Mouse (Mus musculus): ENCODE measurements around the gene Klk6. TPM values are rescaled to one million over a fixed set of nuclear protein-coding genes. Genes with fewer than 3 reads are reported as not detected.

Gene Klk6
- polyA plus RNA-seq, 1 experiment from 2014 or later, result not detected

DNA sequence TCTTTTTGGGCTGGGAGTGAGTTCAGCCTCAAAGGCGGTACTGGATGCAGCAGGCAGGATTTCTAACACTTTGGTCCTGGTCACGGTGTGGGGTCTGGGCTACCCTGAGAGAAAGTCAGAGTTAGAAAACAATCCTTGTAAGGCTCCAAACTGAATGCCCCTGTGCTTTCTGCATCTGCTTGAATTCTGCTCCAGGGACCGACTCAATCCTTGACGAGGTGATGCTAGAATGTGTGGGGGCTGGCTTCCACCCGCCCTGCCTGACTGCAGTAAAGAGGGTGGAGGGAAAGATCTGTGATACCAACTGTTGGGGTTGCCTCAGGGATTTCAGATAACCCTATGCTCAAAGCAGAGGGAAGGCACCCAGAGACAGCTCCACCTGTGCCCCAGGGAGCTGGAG lies 13.3 kb upstream of the Klk6 start, which contains the start of gene Klk7:
Gene Klk7, plus strand, starts transcription at position 301 of the 400 bp plus-strand sequence.
- Histone ChIP-seq H3K27me3 (replicated peaks; ENCODE audit: control insufficient read depth, insufficient read depth, low read length) (no peaks in the 10 kb centered on the region), H3K27ac (ENCODE audit: low read length) (no peak within 1 kb of the TSS), H3K4me1 (replicated peaks; ENCODE audit: control insufficient read depth, insufficient read depth, low read length) (no peaks in the 10 kb centered on the region), H3K9me3 (ENCODE audit: control insufficient read depth, low read length) (no peaks in the 10 kb centered on the region), H3K9ac (replicated peaks; ENCODE audit: low read depth, low read length) (no peak within 1 kb of the TSS), H3K4me3 (replicated peaks; ENCODE audit: low read length) (no peak within 1 kb of the TSS), H3K4me2 (ENCODE audit: low read length) (no peak within 1 kb of the TSS), H3K36me3 (ENCODE audit: control insufficient read depth, insufficient read depth) (no peaks in the 10 kb centered on the region)
- no peak for ATAC-seq
- 48% methylated on average over 5 of the region's 5 CpGs for WGBS

DNA sequence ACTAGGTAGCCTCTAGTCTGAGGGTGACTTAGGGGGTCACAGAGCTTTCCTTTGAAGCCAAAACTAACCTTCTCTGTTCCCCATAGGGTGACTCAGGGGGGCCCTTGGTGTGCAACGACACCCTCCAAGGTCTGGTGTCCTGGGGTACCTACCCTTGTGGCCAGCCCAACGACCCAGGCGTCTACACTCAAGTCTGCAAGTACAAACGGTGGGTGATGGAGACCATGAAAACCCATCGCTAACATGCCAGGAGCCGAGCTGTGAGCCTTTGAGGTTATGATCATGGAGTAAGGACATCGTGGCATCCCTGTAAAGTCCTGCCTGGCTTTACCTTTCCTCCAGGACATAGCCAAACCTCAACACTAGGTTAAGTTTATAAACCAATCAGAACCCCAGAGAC lies 9.1 kb upstream of the Klk6 start:
- Histone ChIP-seq H3K4me1 (replicated peaks; ENCODE audit: control insufficient read depth, insufficient read depth, low read length) (no peaks in the 10 kb centered on the region), H3K4me2 (ENCODE audit: low read length) (no peak overlapping the region), H3K27ac (ENCODE audit: low read length) (no peak overlapping the region), H3K36me3 (ENCODE audit: control insufficient read depth, insufficient read depth) (no peaks in the 10 kb centered on the region), H3K4me3 (replicated peaks; ENCODE audit: low read length) (no peak overlapping the region), H3K9ac (replicated peaks; ENCODE audit: low read depth, low read length) (no peak overlapping the region), H3K9me3 (ENCODE audit: control insufficient read depth, low read length) (no peaks in the 10 kb centered on the region), H3K27me3 (replicated peaks; ENCODE audit: control insufficient read depth, insufficient read depth, low read length) (no peaks in the 10 kb centered on the region)
- whole genome bisulfite sequencing, result 90% methylated on average over 7 of the region's 7 CpGs
- no peak for ATAC-seq

GRCm38 (mm10) chr7:43816746-43817145 lies 7.6 kb upstream of the Klk6 start:
- Histone ChIP-seq H3K27ac (ENCODE audit: low read length) (no peak overlapping the region), H3K27me3 (replicated peaks; ENCODE audit: control insufficient read depth, insufficient read depth, low read length) (no peaks in the 10 kb centered on the region), H3K9ac (replicated peaks; ENCODE audit: low read depth, low read length) (no peak overlapping the region), H3K36me3 (ENCODE audit: control insufficient read depth, insufficient read depth) (no peaks in the 10 kb centered on the region), H3K4me3 (replicated peaks; ENCODE audit: low read length) (no peak overlapping the region), H3K9me3 (ENCODE audit: control insufficient read depth, low read length) (no peaks in the 10 kb centered on the region), H3K4me2 (ENCODE audit: low read length) (no peak overlapping the region), H3K4me1 (replicated peaks; ENCODE audit: control insufficient read depth, insufficient read depth, low read length) (no peaks in the 10 kb centered on the region)
- ATAC-seq, result no peak

DNA sequence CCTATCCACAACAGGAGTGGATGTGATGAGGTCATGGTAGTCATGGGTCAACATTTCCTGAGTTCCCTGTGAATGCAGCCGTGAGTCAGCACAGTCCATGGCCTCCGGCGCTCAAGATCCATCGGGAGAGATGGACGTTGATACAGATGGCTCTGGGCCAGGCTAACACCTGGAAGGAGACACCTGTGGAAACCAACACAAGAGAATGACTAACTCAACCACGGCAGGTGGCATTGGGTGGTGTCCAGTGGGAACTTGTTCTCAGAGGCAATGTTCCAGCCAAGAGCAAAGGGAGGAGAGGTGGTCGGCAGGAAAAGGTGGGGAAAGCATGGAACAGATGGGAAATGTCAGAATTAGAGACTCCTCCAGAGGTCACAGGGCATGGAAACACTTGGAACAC lies 2.7 kb upstream of the Klk6 start:
- Histone ChIP-seq H3K4me3 (replicated peaks; ENCODE audit: low read length) (no peak overlapping the region), H3K9ac (replicated peaks; ENCODE audit: low read depth, low read length) (no peak overlapping the region), H3K4me2 (ENCODE audit: low read length) (no peak overlapping the region), H3K9me3 (ENCODE audit: control insufficient read depth, low read length) (no peaks in the 10 kb centered on the region), H3K27me3 (replicated peaks; ENCODE audit: control insufficient read depth, insufficient read depth, low read length) (no peaks in the 10 kb centered on the region), H3K36me3 (ENCODE audit: control insufficient read depth, insufficient read depth) (no peaks in the 10 kb centered on the region), H3K27ac (ENCODE audit: low read length) (no peak overlapping the region), H3K4me1 (replicated peaks; ENCODE audit: control insufficient read depth, insufficient read depth, low read length) (no peaks in the 10 kb centered on the region)
- ATAC-seq, result no peak
- WGBS, result 94% methylated on average over 7 of the region's 7 CpGs

DNA sequence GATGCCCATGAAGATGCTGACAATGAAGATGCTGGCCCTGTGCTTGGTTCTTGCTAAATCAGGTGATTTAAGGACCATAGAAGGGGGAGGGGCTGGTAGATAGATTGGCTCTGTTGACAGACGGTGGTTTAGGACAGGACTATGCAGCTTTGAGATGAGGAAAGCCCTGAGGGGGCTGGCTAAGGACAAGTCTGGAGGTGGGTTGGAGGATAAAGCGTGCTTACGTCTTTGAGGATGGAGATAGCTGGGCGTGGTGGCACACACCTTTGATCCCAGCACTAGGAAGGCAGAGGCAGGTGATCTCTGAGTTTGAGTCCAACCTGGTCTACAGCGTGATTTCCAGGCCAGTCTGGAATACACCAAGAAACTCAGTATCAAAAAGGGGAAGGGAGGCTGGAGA lies 1.8 kb downstream of the Klk6 start:
- ATAC-seq, result no peak
- no peak overlapping the region for H3K9ac ChIP-seq (replicated peaks; ENCODE audit: low read depth, low read length)
- H3K36me3 ChIP-seq (ENCODE audit: control insufficient read depth, insufficient read depth), result no peaks in the 10 kb centered on the region
- no peak overlapping the region for H3K27ac ChIP-seq (ENCODE audit: low read length)
- H3K4me2 ChIP-seq (ENCODE audit: low read length), result no peak overlapping the region
- H3K4me3 ChIP-seq (replicated peaks; ENCODE audit: low read length), result no peak overlapping the region
- no peaks in the 10 kb centered on the region for H3K27me3 ChIP-seq (replicated peaks; ENCODE audit: control insufficient read depth, insufficient read depth, low read length)
- WGBS, result 90% methylated on average over 5 of the region's 5 CpGs
- no peaks in the 10 kb centered on the region for H3K9me3 ChIP-seq (ENCODE audit: control insufficient read depth, low read length)
- H3K4me1 ChIP-seq (replicated peaks; ENCODE audit: control insufficient read depth, insufficient read depth, low read length), result no peaks in the 10 kb centered on the region

DNA sequence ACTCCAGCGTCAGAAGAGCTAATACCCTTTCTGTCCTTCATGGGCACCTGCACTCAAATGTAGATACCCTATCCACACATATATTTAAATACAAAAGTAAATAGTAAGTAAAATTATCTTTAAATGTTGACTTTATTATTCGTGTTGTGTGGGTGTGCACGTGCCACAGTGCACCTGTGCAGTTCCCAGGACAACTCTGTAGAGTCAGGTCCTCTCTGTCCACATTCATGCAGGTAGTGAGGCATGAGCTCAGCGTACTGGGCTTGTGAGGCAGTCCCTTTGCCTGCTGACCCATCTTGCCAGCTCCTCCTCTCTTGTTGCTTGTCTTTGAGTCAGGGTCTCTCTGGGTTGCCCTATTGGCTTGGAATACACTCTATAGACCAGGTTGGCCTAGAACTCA lies 3.4 kb downstream of the Klk6 start:
- H3K9ac ChIP-seq (replicated peaks; ENCODE audit: low read depth, low read length), result no peak overlapping the region
- H3K4me3 ChIP-seq (replicated peaks; ENCODE audit: low read length), result no peak overlapping the region
- no peak for ATAC-seq
- H3K27ac ChIP-seq (ENCODE audit: low read length), result no peak overlapping the region
- no peak overlapping the region for H3K4me2 ChIP-seq (ENCODE audit: low read length)
- H3K36me3 ChIP-seq (ENCODE audit: control insufficient read depth, insufficient read depth), result no peaks in the 10 kb centered on the region
- H3K4me1 ChIP-seq (replicated peaks; ENCODE audit: control insufficient read depth, insufficient read depth, low read length), result no peaks in the 10 kb centered on the region
- WGBS, result 85% methylated on average over 4 of the region's 4 CpGs
- H3K27me3 ChIP-seq (replicated peaks; ENCODE audit: control insufficient read depth, insufficient read depth, low read length), result no peaks in the 10 kb centered on the region
- H3K9me3 ChIP-seq (ENCODE audit: control insufficient read depth, low read length), result no peaks in the 10 kb centered on the region

- H3K4me2 ChIP-seq (ENCODE audit: low read length), result no peak overlapping the region
- H3K36me3 ChIP-seq (ENCODE audit: control insufficient read depth, insufficient read depth), result no peaks in the 10 kb centered on the region
- no peak for ATAC-seq
- H3K4me3 ChIP-seq (replicated peaks; ENCODE audit: low read length), result no peak overlapping the region
- no peaks in the 10 kb centered on the region for H3K4me1 ChIP-seq (replicated peaks; ENCODE audit: control insufficient read depth, insufficient read depth, low read length)
- H3K9ac ChIP-seq (replicated peaks; ENCODE audit: low read depth, low read length), result no peak overlapping the region
- no peak overlapping the region for H3K27ac ChIP-seq (ENCODE audit: low read length)
- H3K27me3 ChIP-seq (replicated peaks; ENCODE audit: control insufficient read depth, insufficient read depth, low read length), result no peaks in the 10 kb centered on the region
- 93% methylated on average over 8 of the region's 8 CpGs for WGBS
- no peaks in the 10 kb centered on the region for H3K9me3 ChIP-seq (ENCODE audit: control insufficient read depth, low read length)
Measured at GRCm38 (mm10) chr7:43829006-43829405, 4.7 kb downstream of the Klk6 start.

DNA sequence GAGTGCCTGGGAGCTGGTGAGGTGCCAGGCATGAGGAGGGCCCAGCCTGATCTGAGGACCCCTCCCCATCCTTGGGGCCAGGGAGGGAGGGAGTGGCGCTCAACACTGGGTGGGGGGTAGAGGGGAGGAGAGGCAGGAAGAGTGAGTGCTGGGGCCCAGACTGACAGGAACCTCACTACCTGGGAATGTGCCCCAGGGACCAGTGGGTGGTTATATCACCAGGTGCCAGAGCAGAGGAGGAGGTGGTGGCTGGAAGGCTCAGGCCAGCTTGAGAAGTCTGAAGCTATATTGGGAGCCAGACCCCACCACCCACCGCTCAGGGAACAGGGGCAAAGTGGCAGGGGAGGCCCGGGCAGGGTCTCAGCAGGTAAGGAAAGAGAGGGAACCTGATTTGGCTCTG lies 17.4 kb downstream of the Klk6 start, which contains the start of gene Klk5:
Gene Klk5, plus strand, starts transcription at position 271 of the 400 bp plus-strand sequence.
- no peak within 1 kb of the TSS for H3K27ac ChIP-seq (ENCODE audit: low read length)
- H3K4me1 ChIP-seq (replicated peaks; ENCODE audit: control insufficient read depth, insufficient read depth, low read length), result no peaks in the 10 kb centered on the region
- 49% methylated on average over 3 of the region's 3 CpGs for WGBS
- no peaks in the 10 kb centered on the region for H3K9me3 ChIP-seq (ENCODE audit: control insufficient read depth, low read length)
- H3K9ac ChIP-seq (replicated peaks; ENCODE audit: low read depth, low read length), result no peak within 1 kb of the TSS
- ATAC-seq, result no peak
- no peak within 1 kb of the TSS for H3K4me3 ChIP-seq (replicated peaks; ENCODE audit: low read length)
- no peaks in the 10 kb centered on the region for H3K36me3 ChIP-seq (ENCODE audit: control insufficient read depth, insufficient read depth)
- H3K27me3 ChIP-seq (replicated peaks; ENCODE audit: control insufficient read depth, insufficient read depth, low read length), result no peaks in the 10 kb centered on the region
- no peak within 1 kb of the TSS for H3K4me2 ChIP-seq (ENCODE audit: low read length)

DNA sequence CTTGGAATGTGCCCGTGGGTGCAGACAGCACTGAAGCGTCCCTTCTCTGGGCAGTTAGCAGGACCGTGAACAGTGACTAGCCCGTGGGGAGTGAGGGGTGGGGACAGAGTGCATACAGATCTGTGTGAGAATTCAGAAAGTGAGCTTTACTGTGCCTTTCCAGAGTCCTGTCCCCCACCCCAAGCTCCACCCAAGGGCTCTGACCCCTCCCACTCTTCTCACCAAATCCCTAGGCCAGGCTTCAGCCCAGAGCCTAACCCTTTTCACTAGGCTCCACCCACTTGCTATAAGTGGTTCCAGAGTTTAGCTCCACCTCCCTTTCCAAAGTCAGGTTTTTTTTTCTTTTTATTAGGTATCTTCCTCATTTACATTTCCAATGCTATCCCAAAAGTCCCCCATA lies 19.5 kb downstream of the Klk6 start:
- no peak overlapping the region for H3K4me2 ChIP-seq (ENCODE audit: low read length)
- WGBS, result 89% methylated on average over 4 of the region's 4 CpGs
- no peaks in the 10 kb centered on the region for H3K9me3 ChIP-seq (ENCODE audit: control insufficient read depth, low read length)
- H3K4me1 ChIP-seq (replicated peaks; ENCODE audit: control insufficient read depth, insufficient read depth, low read length), result no peaks in the 10 kb centered on the region
- no peak overlapping the region for H3K4me3 ChIP-seq (replicated peaks; ENCODE audit: low read length)
- no peak overlapping the region for H3K9ac ChIP-seq (replicated peaks; ENCODE audit: low read depth, low read length)
- ATAC-seq, result no peak
- no peaks in the 10 kb centered on the region for H3K27me3 ChIP-seq (replicated peaks; ENCODE audit: control insufficient read depth, insufficient read depth, low read length)
- H3K27ac ChIP-seq (ENCODE audit: low read length), result no peak overlapping the region
- no peaks in the 10 kb centered on the region for H3K36me3 ChIP-seq (ENCODE audit: control insufficient read depth, insufficient read depth)

DNA sequence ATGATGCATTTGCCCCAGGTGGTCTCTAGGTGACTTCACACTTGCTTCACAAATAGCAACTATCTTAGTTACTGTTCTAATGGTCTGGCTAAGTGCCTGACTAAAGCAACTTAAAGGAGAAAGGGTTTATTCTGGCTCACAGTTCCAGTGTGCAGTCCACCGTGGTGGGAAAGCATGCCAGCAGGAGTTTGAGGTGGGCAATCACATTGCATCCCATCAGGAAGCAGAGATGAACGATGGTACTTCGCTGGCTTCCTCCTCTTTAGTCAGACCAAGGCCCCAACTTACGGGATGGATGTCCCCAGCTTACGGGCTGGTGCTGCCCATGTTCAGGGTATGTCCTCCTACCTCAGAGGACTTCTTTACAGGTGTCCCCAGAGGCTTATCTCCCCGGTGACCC lies 27.3 kb downstream of the Klk6 start:
- ATAC-seq, result no peak
- Histone ChIP-seq H3K4me3 (replicated peaks; ENCODE audit: low read length) (no peak overlapping the region), H3K4me1 (replicated peaks; ENCODE audit: control insufficient read depth, insufficient read depth, low read length) (no peaks in the 10 kb centered on the region), H3K9ac (replicated peaks; ENCODE audit: low read depth, low read length) (no peak overlapping the region), H3K4me2 (ENCODE audit: low read length) (no peak overlapping the region), H3K27me3 (replicated peaks; ENCODE audit: control insufficient read depth, insufficient read depth, low read length) (no peaks in the 10 kb centered on the region), H3K27ac (ENCODE audit: low read length) (no peak overlapping the region), H3K9me3 (ENCODE audit: control insufficient read depth, low read length) (no peaks in the 10 kb centered on the region), H3K36me3 (ENCODE audit: control insufficient read depth, insufficient read depth) (no peaks in the 10 kb centered on the region)
- 88% methylated on average over 6 of the region's 6 CpGs for WGBS
